Mouse (Mus musculus) stomach, embryonic 14.5 days (tissue): ENCODE measurements around the gene Taf4. TPM values are rescaled to one million over a fixed set of nuclear protein-coding genes. Genes with fewer than 3 reads are reported as not detected.

ENCODE experiments used
- ATAC-seq: fragments of 200-750 bp; cut with Nextera tagmentation; 2 replicates; pipeline ENCODE4 v1.8.0; 2017; ENCODE audit warnings: low read depth, moderate TSS enrichment; ENCODE audit not compliant: insufficient number of reproducible peaks, insufficient read depth, low FRiP score
- H3K27ac ChIP-seq: fragments of 300-500 bp; sonication (generic); 2 replicates; pipeline ENCODE4 v1.5.1; 2014; ENCODE audit warnings: mild to moderate bottlenecking, low read length, moderate library complexity, mixed read lengths
- H3K27me3 ChIP-seq: fragments of 300-500 bp; sonication (generic); 2 replicates; pipeline ENCODE4 v1.6.1; 2014; ENCODE audit warnings: low read length, control low read depth, mixed read lengths; ENCODE audit not compliant: control insufficient read depth, insufficient read depth
- H3K36me3 ChIP-seq: fragments of 300-500 bp; sonication (generic); 2 replicates; pipeline ENCODE4 v1.6.1; 2014; ENCODE audit warnings: mild to moderate bottlenecking, control low read depth, low read length, moderate library complexity, mixed read lengths; ENCODE audit not compliant: control insufficient read depth, insufficient read depth
- H3K4me1 ChIP-seq: fragments of 300-500 bp; sonication (generic); 2 replicates; pipeline ENCODE4 v1.6.1; 2014; ENCODE audit warnings: low read length, control low read depth, mixed read lengths; ENCODE audit not compliant: control insufficient read depth, insufficient read depth
- H3K4me2 ChIP-seq: fragments of 300-500 bp; sonication (generic); replicated peaks from 2 replicates; pipeline ENCODE4 v1.6.1; 2014; ENCODE audit warnings: low read depth, low read length, control low read depth
- H3K4me3 ChIP-seq: fragments of 300-500 bp; sonication (generic); 2 replicates; pipeline ENCODE4 v1.5.1; 2014; ENCODE audit warnings: low read depth, low read length, control low read depth
- H3K9ac ChIP-seq: fragments of 300-500 bp; sonication (generic); replicated peaks from 2 replicates; pipeline ENCODE4 v1.6.1; 2014; ENCODE audit warnings: low read depth, mild to moderate bottlenecking, control low read depth, low read length, moderate library complexity, mixed read lengths
- H3K9me3 ChIP-seq: fragments of 300-500 bp; sonication (generic); 2 replicates; pipeline ENCODE4 v1.6.1; 2016; ENCODE audit warnings: low read depth, low read length, control low read depth; ENCODE audit not compliant: control insufficient read depth
- WGBS: fragments of 180-500 bp; shearing (Covaris S2); extraction: QIAGEN DNeasy Blood & Tissue Kit; methylation state at CpG from one replicate; pipeline ENCODE4 v1.1.7; 2014; 5-methylcytosine and 5-hydroxymethylcytosine counted together
- polyA plus RNA-seq: library from polyadenylated mRNA; unstranded; fragments of >200 nt; fragmentation: Nextera tagmentation; extraction: Ambion mirVana; gene quantifications from 2 replicates; pipeline ENCODE4 v1.2.1, GENCODE M21; 2014

The Taf4 gene
- polyA plus RNA-seq, 1 experiment from 2014 or later = 6.8 TPM

GRCm38 (mm10) chr2:180018573-180018972 is 42.1 kb upstream of the Taf4 start:
- WGBS = 90% methylated on average over 9 of the region's 9 CpGs
- H3K27ac ChIP-seq = no peak overlapping the region

GRCm38 (mm10) chr2:180017632-180018031 is 41.2 kb upstream of the Taf4 start:
- Histone ChIP-seq H3K9me3 (no peaks in the 10 kb centered on the region), H3K4me3 (no peak overlapping the region), H3K36me3 (no peaks in the 10 kb centered on the region), H3K27ac (peak overlapping the region; percentile 28; the same call in 1 of the 2 replicates), H3K27me3 (0 out of 2 replicates have a peak, but pooled peaks cover 5% of the 10 kb centered on the region), H3K9ac (no peak overlapping the region), H3K4me1 (peaks cover 11% of the 10 kb centered on the region; the same call in 1 of the 2 replicates), H3K4me2 (no peak overlapping the region)
- 42% methylated on average over 4 of the region's 4 CpGs for WGBS
- ATAC-seq = no peak

More at GRCm38 (mm10) chr2:180018573-180018972, 42.1 kb upstream of the Taf4 start:
- H3K9ac ChIP-seq = no peak overlapping the region
- 0 out of 2 replicates have a peak, but pooled peaks cover 6% of the 10 kb centered on the region for H3K27me3 ChIP-seq
- H3K36me3 ChIP-seq = no peaks in the 10 kb centered on the region
- H3K4me3 ChIP-seq = no peak overlapping the region
- no peak overlapping the region for H3K4me2 ChIP-seq
- no peaks in the 10 kb centered on the region for H3K9me3 ChIP-seq
- peaks cover 11% of the 10 kb centered on the region; the same call in 1 of the 2 replicates for H3K4me1 ChIP-seq
- no peak for ATAC-seq

GRCm38 (mm10) chr2:180013686-180014085 is 37.2 kb upstream of the Taf4 start:
- no peaks in the 10 kb centered on the region for H3K36me3 ChIP-seq
- no peaks in the 10 kb centered on the region for H3K9me3 ChIP-seq
- H3K4me2 ChIP-seq = no peak overlapping the region
- no peak for ATAC-seq
- H3K27ac ChIP-seq = no peak overlapping the region
- peaks cover 11% of the 10 kb centered on the region; the same call in 1 of the 2 replicates for H3K4me1 ChIP-seq
- H3K4me3 ChIP-seq = no peak overlapping the region
- 89% methylated on average over 7 of the region's 7 CpGs for WGBS
- H3K9ac ChIP-seq = no peak overlapping the region
- H3K27me3 ChIP-seq = no peaks in the 10 kb centered on the region

- 79% methylated on average over 6 of the region's 6 CpGs for WGBS
- Histone ChIP-seq H3K4me1 (peaks cover 6% of the 10 kb centered on the region; the same call in 1 of the 2 replicates), H3K4me3 (no peak overlapping the region), H3K9me3 (no peaks in the 10 kb centered on the region), H3K9ac (no peak overlapping the region), H3K27me3 (no peaks in the 10 kb centered on the region), H3K4me2 (no peak overlapping the region), H3K27ac (no peak overlapping the region), H3K36me3 (no peaks in the 10 kb centered on the region)
- 0 out of 2 replicates have a peak, but pooled peaks have one; percentile 29 for ATAC-seq
Measured at GRCm38 (mm10) chr2:180011370-180011769, 34.9 kb upstream of the Taf4 start.

- Histone ChIP-seq H3K9me3 (no peaks in the 10 kb centered on the region), H3K4me3 (no peak overlapping the region), H3K36me3 (no peaks in the 10 kb centered on the region), H3K27ac (no peak overlapping the region), H3K4me2 (no peak overlapping the region), H3K4me1 (peaks cover 6% of the 10 kb centered on the region; the same call in 1 of the 2 replicates), H3K9ac (no peak overlapping the region), H3K27me3 (no peaks in the 10 kb centered on the region)
- whole genome bisulfite sequencing = 90% methylated on average over 7 of the region's 7 CpGs
- no peak for ATAC-seq
Measured at GRCm38 (mm10) chr2:180010686-180011085, 34.2 kb upstream of the Taf4 start.

GRCm38 (mm10) chr2:180006352-180007017 is 30.0 kb upstream of the Taf4 start:
- no peaks in the 10 kb centered on the region for H3K4me1 ChIP-seq
- no peaks in the 10 kb centered on the region for H3K36me3 ChIP-seq
- H3K9me3 ChIP-seq = no peaks in the 10 kb centered on the region
- no peak overlapping the region for H3K9ac ChIP-seq
- peak; percentile 59 for ATAC-seq
- H3K27me3 ChIP-seq = no peaks in the 10 kb centered on the region
- WGBS = 35% methylated on average over 9 of the region's 9 CpGs
- no peak overlapping the region for H3K4me3 ChIP-seq
- H3K4me2 ChIP-seq = no peak overlapping the region
- H3K27ac ChIP-seq = no peak overlapping the region

GRCm38 (mm10) chr2:180005656-180006351 is 29.4 kb upstream of the Taf4 start:
- Histone ChIP-seq H3K4me3 (no peak overlapping the region), H3K4me1 (no peaks in the 10 kb centered on the region), H3K36me3 (no peaks in the 10 kb centered on the region), H3K4me2 (no peak overlapping the region), H3K27ac (no peak overlapping the region), H3K9ac (no peak overlapping the region), H3K27me3 (no peaks in the 10 kb centered on the region), H3K9me3 (no peaks in the 10 kb centered on the region)
- ATAC-seq = no peak
- WGBS = 42% methylated on average over 5 of the region's 5 CpGs

- Histone ChIP-seq H3K4me2 (no peak overlapping the region), H3K4me3 (no peak overlapping the region), H3K9ac (no peak overlapping the region), H3K9me3 (no peaks in the 10 kb centered on the region), H3K4me1 (no peaks in the 10 kb centered on the region), H3K27me3 (no peaks in the 10 kb centered on the region), H3K27ac (no peak overlapping the region), H3K36me3 (no peaks in the 10 kb centered on the region)
- ATAC-seq = no peak
- WGBS = 80% methylated on average over 9 of the region's 9 CpGs
Measured at GRCm38 (mm10) chr2:180001635-180002034, 25.2 kb upstream of the Taf4 start.
